Mouse (Mus musculus) E14TG2a.4 (cell line): ENCODE data around the gene Htra2.

ENCODE experiments used
- H3K27me3 ChIP-seq: 2 replicates; pipeline ENCODE4 v1.6.1; 2014; ENCODE audit warnings: low read length, control low read depth; ENCODE audit not compliant: insufficient read depth
- H3K36me3 ChIP-seq: 2 replicates; pipeline ENCODE4 v1.6.1; 2014; ENCODE audit warnings: low read length, control low read depth; ENCODE audit not compliant: insufficient read depth
- H3K4me1 ChIP-seq: replicated peaks from 2 replicates; pipeline ENCODE4 v1.6.1; 2014; ENCODE audit warnings: low read depth, low read length, control low read depth
- H3K4me3 ChIP-seq: replicated peaks from 2 replicates; pipeline ENCODE4 v1.5.1; 2014; ENCODE audit warnings: mild to moderate bottlenecking, low read length
- H3K9me3 ChIP-seq: 2 replicates; pipeline ENCODE4 v1.6.1; 2014; ENCODE audit warnings: low read length, control low read depth
- CTCF ChIP-seq: conservative IDR thresholded peaks from 2 replicates; pipeline ENCODE4 v1.5.1; 2014; ENCODE audit warnings: low read length
- NANOG ChIP-seq: IDR thresholded peaks from 2 replicates; pipeline ENCODE4 v1.6.1; 2014; ENCODE audit warnings: borderline replicate concordance, low read length, mixed read lengths
- POU5F1 ChIP-seq: IDR thresholded peaks from 2 replicates; pipeline ENCODE4 v1.6.1; 2014; ENCODE audit warnings: low read length, borderline replicate concordance

Htra2 gene

DNA sequence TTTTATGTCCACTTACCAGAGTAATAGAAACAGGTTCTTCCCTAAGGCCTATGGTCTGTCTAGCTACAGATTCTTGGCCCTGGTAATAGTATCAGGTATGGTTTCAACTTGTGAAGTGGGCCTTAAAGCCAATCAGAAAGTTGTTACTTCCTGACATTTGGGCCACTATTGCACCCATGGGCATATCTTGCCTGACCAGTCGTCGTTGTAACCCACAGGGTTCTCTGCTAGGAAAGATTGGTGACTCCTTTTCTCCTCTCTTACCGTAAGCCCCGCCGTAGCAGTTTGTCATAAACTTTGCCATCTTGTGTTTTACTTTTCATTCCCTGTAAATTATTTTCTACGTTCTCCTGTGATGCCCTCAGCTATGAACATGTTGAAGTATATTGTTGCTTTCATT is 35.0 kb downstream of the Htra2 start:
- Histone ChIP-seq H3K4me3 (no peak overlapping the region), H3K27me3 (peaks cover 11% of the 10 kb centered on the region; the same call in 1 of the 2 replicates), H3K4me1 (no peaks in the 10 kb centered on the region), H3K36me3 (no peaks in the 10 kb centered on the region), H3K9me3 (peaks cover 3% of the 10 kb centered on the region; the same call in 1 of the 2 replicates)
- TF ChIP-seq POU5F1 (no peak), CTCF (no peak), NANOG (no peak)

DNA sequence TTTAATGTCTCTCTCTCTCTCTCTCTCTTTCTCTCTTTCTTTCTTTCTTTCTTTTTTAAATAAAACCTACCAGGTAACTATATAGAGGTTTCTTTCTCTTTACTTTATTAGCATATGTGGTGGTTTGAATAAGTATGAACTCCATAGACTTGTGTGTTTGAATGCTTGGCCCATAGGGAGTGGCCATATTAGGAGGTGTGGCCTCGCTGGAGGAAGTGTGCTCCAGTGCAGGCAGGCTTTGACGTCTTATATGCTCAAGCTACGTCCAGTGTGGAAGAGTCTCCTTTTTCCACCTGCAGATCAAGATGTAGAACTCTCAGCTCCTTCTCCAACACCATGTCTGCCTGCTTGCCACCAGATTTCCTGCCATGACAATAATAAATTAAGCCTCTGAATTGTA is 36.0 kb downstream of the Htra2 start:
- H3K4me1 ChIP-seq: no peaks in the 10 kb centered on the region
- TF ChIP-seq POU5F1: no peak
- TF ChIP-seq CTCF: no peak
- H3K9me3 ChIP-seq: peaks cover 6% of the 10 kb centered on the region; the same call in 1 of the 2 replicates
- peaks cover 5% of the 10 kb centered on the region; the same call in 1 of the 2 replicates for H3K27me3 ChIP-seq
- H3K36me3 ChIP-seq: no peaks in the 10 kb centered on the region
- H3K4me3 ChIP-seq: no peak overlapping the region

DNA sequence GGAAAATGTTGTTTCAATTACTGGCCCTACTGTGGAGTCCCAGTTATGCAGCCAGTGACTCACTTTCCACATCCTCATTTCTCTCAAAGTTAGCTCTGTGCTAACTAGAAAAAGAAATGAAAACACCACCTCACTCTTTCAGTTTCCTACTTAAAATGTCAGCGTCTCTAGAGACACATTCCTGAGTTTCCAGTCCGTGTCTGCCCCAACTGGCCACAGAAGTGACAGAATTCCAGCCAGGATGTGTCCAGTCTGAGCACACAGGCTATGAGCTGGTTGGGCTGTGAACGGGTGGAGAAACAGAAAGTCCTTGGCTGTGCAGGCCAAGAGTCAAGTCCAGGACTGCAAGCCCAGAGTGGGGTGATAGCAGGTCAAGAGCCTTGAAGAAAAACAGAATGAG is 37.9 kb downstream of the Htra2 start:
- Histone ChIP-seq H3K4me1 (no peaks in the 10 kb centered on the region), H3K9me3 (peaks cover 23% of the 10 kb centered on the region), H3K4me3 (no peak overlapping the region), H3K36me3 (no peaks in the 10 kb centered on the region), H3K27me3 (peaks cover 5% of the 10 kb centered on the region; the same call in 1 of the 2 replicates)
- TF ChIP-seq POU5F1 (no peak), NANOG (no peak), CTCF (no peak)

- TF ChIP-seq NANOG: no peak
- TF ChIP-seq CTCF: no peak
- no peak for TF ChIP-seq POU5F1
Observed at GRCm38 (mm10) chr6:83015749-83016148, 39.3 kb downstream of the Htra2 start.

GRCm38 (mm10) chr6:83014482-83015466 is 40.3 kb downstream of the Htra2 start:
- Histone ChIP-seq H3K4me3 (no peak overlapping the region), H3K4me1 (no peaks in the 10 kb centered on the region), H3K9me3 (peaks cover 48% of the 10 kb centered on the region), H3K36me3 (peaks cover 2% of the 10 kb centered on the region; the same call in 1 of the 2 replicates), H3K27me3 (no peaks in the 10 kb centered on the region)
- TF ChIP-seq NANOG (no peak), CTCF (no peak), POU5F1 (no peak)

More at GRCm38 (mm10) chr6:83015749-83016148, 39.3 kb downstream of the Htra2 start:
- peaks cover 2% of the 10 kb centered on the region; the same call in 1 of the 2 replicates for H3K36me3 ChIP-seq
- no peaks in the 10 kb centered on the region for H3K4me1 ChIP-seq
- H3K27me3 ChIP-seq: peaks cover under 1% of the 10 kb centered on the region; the same call in 1 of the 2 replicates
- peaks cover 38% of the 10 kb centered on the region for H3K9me3 ChIP-seq
- H3K4me3 ChIP-seq: no peak overlapping the region

DNA sequence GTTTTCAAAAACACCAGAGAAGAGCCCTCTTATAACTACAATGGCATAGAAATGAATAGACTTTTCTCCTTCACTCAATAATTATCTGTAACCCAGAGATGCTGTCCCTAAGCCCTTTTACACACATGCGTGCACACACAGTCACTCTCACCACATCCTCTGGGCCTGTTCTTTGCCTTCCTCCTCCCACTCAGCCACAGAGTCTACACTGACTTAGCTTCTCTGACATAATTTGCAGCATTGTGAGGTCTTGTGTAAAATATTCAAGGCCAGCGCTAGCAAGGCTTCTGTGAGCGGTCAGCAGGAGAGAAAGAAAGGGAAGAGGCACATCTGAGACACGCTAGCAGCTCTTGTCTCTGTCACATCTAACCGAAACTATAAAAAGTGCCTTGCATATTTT is 41.6 kb downstream of the Htra2 start:
- H3K27me3 ChIP-seq: no peaks in the 10 kb centered on the region
- peaks cover 51% of the 10 kb centered on the region for H3K9me3 ChIP-seq
- H3K36me3 ChIP-seq: peaks cover 2% of the 10 kb centered on the region; the same call in 1 of the 2 replicates
- H3K4me3 ChIP-seq: no peak overlapping the region
- no peaks in the 10 kb centered on the region for H3K4me1 ChIP-seq
- no peak for TF ChIP-seq POU5F1
- no peak for TF ChIP-seq NANOG
- no peak for TF ChIP-seq CTCF

GRCm38 (mm10) chr6:83011756-83012155 is 43.3 kb downstream of the Htra2 start:
- Histone ChIP-seq H3K36me3 (peaks cover 2% of the 10 kb centered on the region; the same call in 1 of the 2 replicates), H3K4me1 (no peaks in the 10 kb centered on the region), H3K27me3 (no peaks in the 10 kb centered on the region), H3K4me3 (no peak overlapping the region), H3K9me3 (peaks cover 50% of the 10 kb centered on the region)
- no peak for TF ChIP-seq NANOG
- TF ChIP-seq POU5F1: no peak
- TF ChIP-seq CTCF: no peak

- Histone ChIP-seq H3K4me1 (no peaks in the 10 kb centered on the region), H3K4me3 (no peak overlapping the region), H3K27me3 (no peaks in the 10 kb centered on the region), H3K9me3 (peaks cover 50% of the 10 kb centered on the region), H3K36me3 (peaks cover 2% of the 10 kb centered on the region; the same call in 1 of the 2 replicates)
- no peak for TF ChIP-seq CTCF
- no peak for TF ChIP-seq POU5F1
- TF ChIP-seq NANOG: no peak
Observed at GRCm38 (mm10) chr6:83011255-83011654, 43.8 kb downstream of the Htra2 start.
